Mouse (Mus musculus) neural tube, embryonic 15.5 days (tissue): ENCODE measurements at regions not wholly inside any gene's neighbourhood (a gene's known extent, or its start where the extent isn't known, plus 50 kb on each side); places are given as distances from the start of the nearest gene placed in this dataset.

ENCODE experiments used
- ATAC-seq: fragments of 200-750 bp; cut with Nextera tagmentation; 2 replicates; pipeline ENCODE4 v1.8.0; 2017; ENCODE audit warnings: mild to moderate bottlenecking, moderate TSS enrichment, moderate library complexity; ENCODE audit not compliant: low FRiP score
- H3K27ac ChIP-seq: fragments of 300-500 bp; sonication (generic); replicated peaks from 2 replicates; pipeline ENCODE4 v1.5.1; 2015; ENCODE audit warnings: mild to moderate bottlenecking, inconsistent platforms
- H3K27me3 ChIP-seq: fragments of 300-500 bp; sonication (generic); replicated peaks from 2 replicates; pipeline ENCODE4 v1.6.1; 2015; ENCODE audit warnings: inconsistent platforms
- H3K36me3 ChIP-seq: fragments of 300-500 bp; sonication (generic); 2 replicates; pipeline ENCODE4 v1.6.1; 2015; ENCODE audit warnings: inconsistent platforms
- H3K4me1 ChIP-seq: fragments of 300-500 bp; sonication (generic); 2 replicates; pipeline ENCODE4 v1.6.1; 2015; ENCODE audit warnings: inconsistent platforms
- H3K4me2 ChIP-seq: fragments of 300-500 bp; sonication (generic); 2 replicates; pipeline ENCODE4 v1.6.1; 2015; ENCODE audit warnings: inconsistent platforms, mild to moderate bottlenecking, moderate library complexity
- H3K4me3 ChIP-seq: fragments of 300-500 bp; sonication (generic); replicated peaks from 2 replicates; pipeline ENCODE4 v1.5.1; 2015; ENCODE audit warnings: mild to moderate bottlenecking, inconsistent platforms
- H3K9ac ChIP-seq: fragments of 300-500 bp; sonication (generic); replicated peaks from 2 replicates; pipeline ENCODE4 v1.6.1; 2015; ENCODE audit warnings: mild to moderate bottlenecking, inconsistent platforms
- H3K9me3 ChIP-seq: fragments of 300-500 bp; sonication (generic); replicated peaks from 2 replicates; pipeline ENCODE4 v1.6.1; 2016; ENCODE audit warnings: inconsistent platforms
- WGBS: fragments of 180-500 bp; shearing (Covaris S2); methylation state at CpG from one replicate; pipeline ENCODE4 v1.1.7; 2015; ENCODE audit warnings: mixed read lengths; 5-methylcytosine and 5-hydroxymethylcytosine counted together

DNA sequence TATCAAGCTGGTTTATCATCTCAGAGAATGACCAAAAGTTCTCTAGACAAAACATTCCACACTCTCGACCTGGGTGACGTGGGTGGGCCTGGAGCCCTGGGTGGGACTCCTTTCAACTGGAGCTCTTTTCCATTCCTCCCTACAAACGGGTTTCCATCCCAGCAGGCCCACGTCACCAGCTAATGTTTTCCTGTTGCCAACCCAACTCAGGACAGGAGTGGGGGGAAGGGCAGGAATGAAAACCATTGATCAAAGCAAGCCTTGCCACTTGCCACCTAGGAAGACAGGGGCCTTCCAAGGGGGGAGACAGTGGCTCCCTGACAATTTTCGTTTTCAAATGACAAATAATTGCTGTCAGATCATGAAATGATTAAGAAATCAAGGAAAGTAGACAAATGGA lies 224.8 kb downstream of the Rplp1 start:
- WGBS = 42% methylated on average over 5 of the region's 5 CpGs
- Histone ChIP-seq H3K9me3 (no peaks in the 10 kb centered on the region), H3K36me3 (no peaks in the 10 kb centered on the region), H3K4me3 (no peak overlapping the region), H3K27me3 (peaks cover 17% of the 10 kb centered on the region), H3K9ac (no peak overlapping the region), H3K4me1 (no peaks in the 10 kb centered on the region), H3K4me2 (no peak overlapping the region), H3K27ac (no peak overlapping the region)
- ATAC-seq = no peak

DNA sequence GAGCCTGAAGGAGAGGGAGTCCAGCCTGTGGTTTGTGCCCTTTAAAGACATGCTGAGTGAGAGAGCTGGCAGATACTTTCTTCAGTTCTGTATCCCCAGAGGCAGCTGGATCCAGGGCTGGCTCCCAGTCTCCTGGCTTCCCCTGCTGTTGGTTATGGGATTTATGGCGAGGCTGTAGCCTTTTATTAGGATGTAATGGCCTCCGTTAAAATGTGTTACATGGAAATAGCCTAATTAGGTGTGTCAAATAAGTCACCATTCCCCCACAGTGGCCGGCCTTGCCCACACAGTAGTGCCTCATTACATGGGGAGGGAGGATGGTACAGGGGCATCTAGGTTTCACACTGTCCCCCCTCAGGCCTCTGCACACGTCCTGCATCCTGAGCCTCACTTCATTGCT lies 230.8 kb downstream of the Rplp1 start:
- Histone ChIP-seq H3K36me3 (no peaks in the 10 kb centered on the region), H3K27ac (no peak overlapping the region)
- 8% methylated on average over 4 of the region's 4 CpGs for WGBS

DNA sequence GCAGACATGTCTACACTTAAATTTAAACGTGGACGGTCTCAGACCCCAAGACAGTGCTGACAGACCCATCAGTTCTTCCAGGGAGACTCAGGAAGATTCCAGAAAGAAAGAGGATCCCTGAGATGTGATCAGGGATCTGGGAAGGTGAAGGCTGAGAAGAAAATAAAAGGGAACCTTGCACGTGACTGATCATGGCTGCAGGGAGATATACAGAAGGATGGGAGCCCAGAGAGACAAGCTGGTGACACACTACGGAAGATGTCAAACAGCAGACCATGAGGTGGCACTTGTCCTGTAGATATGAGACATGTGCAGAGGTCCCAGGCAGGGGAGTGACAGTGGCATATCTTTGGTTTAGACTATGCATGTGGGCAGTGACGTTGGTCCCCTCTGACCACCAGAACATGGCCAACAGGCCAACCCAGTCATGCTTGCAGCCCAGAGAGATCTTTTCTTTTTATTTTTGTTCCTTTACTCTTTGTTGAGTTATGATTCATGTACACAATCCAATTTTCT lies 231.5 kb downstream of the Rplp1 start:
- Histone ChIP-seq H3K4me2 (no peak overlapping the region), H3K27ac (no peak overlapping the region), H3K9me3 (no peaks in the 10 kb centered on the region), H3K4me3 (no peak overlapping the region), H3K27me3 (peaks cover 19% of the 10 kb centered on the region), H3K9ac (no peak overlapping the region), H3K36me3 (no peaks in the 10 kb centered on the region), H3K4me1 (peaks cover 12% of the 10 kb centered on the region)
- 86% methylated on average over 5 of the region's 5 CpGs for WGBS
- no peak for ATAC-seq

More for the DNA sequence above, 230.8 kb downstream of the Rplp1 start:
- H3K4me3 ChIP-seq = no peak overlapping the region
- peaks cover 17% of the 10 kb centered on the region for H3K27me3 ChIP-seq
- H3K9me3 ChIP-seq = no peaks in the 10 kb centered on the region
- ATAC-seq = no peak
- no peak overlapping the region for H3K9ac ChIP-seq
- H3K4me1 ChIP-seq = peaks cover 12% of the 10 kb centered on the region
- no peak overlapping the region for H3K4me2 ChIP-seq

DNA sequence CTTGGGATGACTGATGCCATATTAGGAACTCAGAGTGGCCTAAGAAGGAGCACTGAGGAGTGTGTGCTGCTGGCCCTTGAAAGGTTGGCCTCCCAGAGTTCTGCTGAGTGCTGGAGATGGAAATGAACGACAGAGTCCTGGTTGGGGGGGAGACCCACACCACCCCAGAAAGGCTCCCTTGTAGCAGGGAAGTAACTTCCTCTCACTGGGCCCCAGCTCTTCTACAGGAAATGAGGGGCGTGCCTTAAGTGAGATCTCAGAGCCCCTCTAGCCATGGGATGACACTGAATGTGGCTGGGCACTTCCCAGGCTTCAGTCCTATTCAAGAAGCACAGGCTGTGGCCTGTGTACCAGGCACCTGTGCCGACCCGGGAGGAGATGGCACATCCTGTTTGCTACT lies 232.0 kb downstream of the Rplp1 start:
- WGBS = 70% methylated on average over 4 of the region's 4 CpGs

DNA sequence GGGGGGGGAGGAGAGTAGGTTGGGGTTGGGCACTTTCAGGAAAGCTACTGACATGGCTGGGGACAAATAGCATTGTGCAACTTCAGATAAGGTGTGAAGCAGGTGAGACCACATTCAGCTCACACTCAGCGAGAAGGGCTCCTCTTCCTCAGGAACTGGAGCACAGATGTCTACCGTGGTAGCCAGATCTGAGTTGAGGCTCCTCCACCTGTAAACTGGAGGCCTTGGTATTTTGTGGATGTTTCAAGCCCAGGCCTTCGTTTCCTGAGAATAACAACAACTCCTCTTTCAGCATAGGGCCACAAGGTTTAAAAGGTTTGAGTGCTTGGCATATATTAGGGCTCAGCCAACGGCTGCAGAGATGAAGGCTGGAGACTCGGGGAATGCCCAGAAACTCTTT lies 232.9 kb downstream of the Rplp1 start:
- no peak overlapping the region for H3K9ac ChIP-seq
- no peak for ATAC-seq
- H3K36me3 ChIP-seq = no peaks in the 10 kb centered on the region
- no peak overlapping the region for H3K4me2 ChIP-seq
- peaks cover 12% of the 10 kb centered on the region for H3K4me1 ChIP-seq
- no peak overlapping the region for H3K4me3 ChIP-seq
- H3K9me3 ChIP-seq = no peaks in the 10 kb centered on the region
- H3K27ac ChIP-seq = no peak overlapping the region
- 68% methylated on average over 5 of the region's 5 CpGs for WGBS
- peaks cover 14% of the 10 kb centered on the region for H3K27me3 ChIP-seq

More for the DNA sequence above, 232.0 kb downstream of the Rplp1 start:
- H3K4me2 ChIP-seq = no peak overlapping the region
- peaks cover 12% of the 10 kb centered on the region for H3K4me1 ChIP-seq
- H3K36me3 ChIP-seq = no peaks in the 10 kb centered on the region
- no peaks in the 10 kb centered on the region for H3K9me3 ChIP-seq
- H3K27ac ChIP-seq = no peak overlapping the region
- peaks cover 19% of the 10 kb centered on the region for H3K27me3 ChIP-seq
- H3K4me3 ChIP-seq = no peak overlapping the region
- no peak for ATAC-seq
- no peak overlapping the region for H3K9ac ChIP-seq

DNA sequence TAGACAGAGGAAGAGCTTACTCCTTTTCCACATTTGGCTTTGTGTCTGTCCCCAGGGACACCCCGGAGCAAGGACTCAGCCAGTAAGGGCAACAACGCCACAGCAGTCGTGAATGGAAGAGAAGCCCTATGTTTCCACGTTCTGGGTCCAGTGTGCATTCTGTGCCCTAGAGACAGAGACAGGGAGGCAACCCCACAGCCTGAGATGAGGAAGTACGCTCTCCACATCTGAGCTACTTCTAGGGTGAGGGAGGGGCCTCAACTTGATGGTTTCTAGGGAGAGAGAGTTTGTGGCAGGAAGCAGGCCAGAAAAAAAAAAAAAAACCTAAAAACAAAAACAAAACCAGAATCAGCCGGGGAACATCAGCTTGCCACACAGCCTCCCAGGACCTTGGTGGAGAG lies 233.4 kb downstream of the Rplp1 start:
- peaks cover 13% of the 10 kb centered on the region for H3K27me3 ChIP-seq
- no peak for ATAC-seq
- no peak overlapping the region for H3K4me2 ChIP-seq
- no peaks in the 10 kb centered on the region for H3K9me3 ChIP-seq
- H3K27ac ChIP-seq = no peak overlapping the region
- no peaks in the 10 kb centered on the region for H3K36me3 ChIP-seq
- 43% methylated on average over 6 of the region's 6 CpGs for WGBS
- H3K9ac ChIP-seq = no peak overlapping the region
- H3K4me3 ChIP-seq = no peak overlapping the region
- peaks cover 12% of the 10 kb centered on the region for H3K4me1 ChIP-seq

DNA sequence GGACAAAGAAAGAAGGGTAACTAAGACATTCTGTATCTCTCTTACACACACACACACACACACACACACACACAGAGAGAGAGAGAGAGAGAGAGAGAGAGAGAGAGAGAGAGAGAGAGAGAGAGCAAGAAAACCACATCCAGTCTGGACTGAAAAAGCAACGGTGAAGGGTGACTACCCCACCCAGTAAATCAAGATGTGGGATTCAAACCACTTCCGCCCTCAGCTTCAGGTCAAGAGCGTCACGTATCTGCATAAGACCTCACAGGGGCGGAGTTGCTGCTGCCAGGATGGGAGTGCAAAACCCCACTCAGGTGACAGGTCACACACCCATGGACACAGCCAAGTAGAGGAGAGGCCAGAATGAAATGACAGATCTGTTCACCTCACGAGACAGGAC lies 234.7 kb downstream of the Rplp1 start:
- no peak overlapping the region for H3K4me2 ChIP-seq
- ATAC-seq = no peak
- no peaks in the 10 kb centered on the region for H3K36me3 ChIP-seq
- no peak overlapping the region for H3K4me3 ChIP-seq
- H3K27ac ChIP-seq = no peak overlapping the region
- no peak overlapping the region for H3K9ac ChIP-seq
- 92% methylated on average over 6 of the region's 6 CpGs for WGBS
- peaks cover 12% of the 10 kb centered on the region for H3K4me1 ChIP-seq
- H3K9me3 ChIP-seq = no peaks in the 10 kb centered on the region
- H3K27me3 ChIP-seq = peaks cover 13% of the 10 kb centered on the region

DNA sequence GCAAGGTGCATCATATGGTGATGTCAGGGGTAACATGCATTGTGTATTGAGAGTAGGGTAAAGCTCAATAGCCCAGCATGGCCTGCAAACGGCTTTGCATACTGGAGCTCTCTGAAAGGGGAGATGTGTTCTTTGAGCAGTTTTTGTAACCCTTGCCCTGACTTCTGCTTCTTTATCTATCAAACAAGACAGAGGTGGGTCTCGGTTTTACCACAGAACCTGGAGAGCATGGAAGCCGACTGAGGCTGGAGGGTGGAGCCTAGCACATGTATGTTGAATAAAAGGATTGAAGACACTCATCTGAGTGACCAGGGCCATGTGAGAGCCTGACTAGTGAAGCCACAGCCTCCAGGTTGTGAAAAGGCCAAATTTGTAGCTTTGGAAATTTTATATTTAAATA lies 236.7 kb downstream of the Rplp1 start:
- H3K27ac ChIP-seq = no peak overlapping the region
- no peak for ATAC-seq
- no peak overlapping the region for H3K4me2 ChIP-seq
- no peak overlapping the region for H3K9ac ChIP-seq
- H3K4me1 ChIP-seq = peaks cover 7% of the 10 kb centered on the region
- no peaks in the 10 kb centered on the region for H3K36me3 ChIP-seq
- no peaks in the 10 kb centered on the region for H3K9me3 ChIP-seq
- H3K4me3 ChIP-seq = no peak overlapping the region
- peaks cover 9% of the 10 kb centered on the region for H3K27me3 ChIP-seq
- WGBS = 80% methylated on average over 3 of the region's 3 CpGs

DNA sequence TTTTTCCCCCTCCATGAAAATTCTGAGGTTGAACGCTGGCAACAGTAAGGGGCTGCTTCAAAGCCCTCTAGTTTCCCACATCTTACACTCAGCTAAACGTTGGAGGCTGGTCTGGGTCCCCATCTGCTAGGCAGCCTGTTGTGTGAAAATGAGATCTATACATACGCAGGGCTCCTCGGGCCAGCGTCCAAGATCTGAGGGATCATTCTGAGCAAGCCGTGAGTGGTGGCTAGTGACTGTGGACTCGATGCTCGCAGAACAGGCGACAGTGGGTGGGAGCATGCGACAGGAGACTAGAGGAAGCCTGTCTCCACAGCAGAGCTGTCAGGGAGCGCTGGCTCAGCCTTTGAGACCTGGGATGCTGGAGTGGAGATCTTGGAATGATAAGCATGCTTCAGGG lies 237.3 kb downstream of the Rplp1 start:
- no peak overlapping the region for H3K27ac ChIP-seq
- WGBS = 74% methylated on average over 11 of the region's 11 CpGs
- no peak overlapping the region for H3K9ac ChIP-seq
- H3K36me3 ChIP-seq = no peaks in the 10 kb centered on the region
- H3K4me1 ChIP-seq = peaks cover 7% of the 10 kb centered on the region
- no peak overlapping the region for H3K4me3 ChIP-seq
- H3K9me3 ChIP-seq = no peaks in the 10 kb centered on the region
- no peak overlapping the region for H3K4me2 ChIP-seq
- ATAC-seq = no peak
- peaks cover 3% of the 10 kb centered on the region for H3K27me3 ChIP-seq

DNA sequence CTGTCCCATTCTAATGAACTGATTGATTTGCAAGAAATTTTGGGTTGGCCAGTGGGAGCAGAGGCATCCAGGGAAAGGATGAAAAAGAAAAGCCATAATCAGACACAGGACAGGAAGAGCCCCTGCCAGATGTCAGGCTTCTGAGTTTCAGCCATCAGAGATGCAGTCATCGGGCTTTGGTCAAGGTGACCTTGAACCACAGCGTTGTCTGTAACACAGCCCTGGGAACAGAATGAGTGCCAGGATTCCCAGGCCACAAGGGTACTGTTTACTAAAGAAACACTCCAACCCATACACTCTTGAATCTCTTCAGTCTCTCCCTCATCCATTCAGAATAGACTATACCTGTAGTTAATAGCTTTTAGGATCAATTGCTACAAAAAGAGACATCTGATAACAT lies 239.0 kb downstream of the Rplp1 start:
- no peak overlapping the region for H3K4me2 ChIP-seq
- no peak overlapping the region for H3K4me3 ChIP-seq
- H3K27ac ChIP-seq = no peak overlapping the region
- H3K9me3 ChIP-seq = no peaks in the 10 kb centered on the region
- no peak for ATAC-seq
- H3K27me3 ChIP-seq = peaks cover 2% of the 10 kb centered on the region
- WGBS = 81% methylated on average over 2 of the region's 2 CpGs
- H3K4me1 ChIP-seq = 0 out of 2 replicates have a peak, but pooled peaks cover under 1% of the 10 kb centered on the region
- no peak overlapping the region for H3K9ac ChIP-seq
- no peaks in the 10 kb centered on the region for H3K36me3 ChIP-seq

DNA sequence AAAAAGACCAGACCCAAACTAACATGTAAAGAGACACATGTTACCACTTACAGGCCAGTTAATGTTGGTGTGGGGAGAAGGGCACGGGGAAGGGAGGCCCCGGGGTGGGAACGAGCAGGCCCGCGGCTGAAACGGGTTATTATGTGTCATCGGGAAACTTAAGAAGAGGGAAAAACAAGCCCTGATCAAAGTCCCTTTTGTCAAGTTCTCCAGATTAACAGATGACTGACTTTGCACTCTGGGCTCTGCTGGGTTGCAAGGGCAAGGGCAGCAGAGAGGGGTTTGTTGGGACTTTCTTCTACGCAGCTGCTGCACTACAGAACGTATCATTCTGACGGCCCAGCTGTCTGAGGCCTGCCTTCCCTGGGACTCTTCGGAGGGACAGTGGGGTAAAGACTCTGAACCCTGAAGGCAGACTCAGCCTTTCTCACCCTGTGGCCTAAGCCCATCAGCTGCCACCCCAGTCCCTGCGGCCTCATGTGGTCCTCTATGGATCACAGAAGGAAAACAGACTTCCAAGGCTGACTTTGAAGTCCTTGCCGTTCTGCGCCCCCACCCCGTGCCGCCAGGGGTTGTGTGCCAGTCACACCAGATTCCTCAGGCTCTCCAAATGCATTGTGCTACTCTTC lies 240.7 kb downstream of the Rplp1 start:
- Histone ChIP-seq H3K27me3 (peaks cover 2% of the 10 kb centered on the region; the same call in 1 of the 2 replicates), H3K27ac (no peak overlapping the region), H3K9ac (no peak overlapping the region), H3K36me3 (no peaks in the 10 kb centered on the region), H3K4me3 (no peak overlapping the region), H3K4me2 (no peak overlapping the region), H3K4me1 (no peaks in the 10 kb centered on the region), H3K9me3 (no peaks in the 10 kb centered on the region)
- WGBS = 61% methylated on average over 16 of the region's 16 CpGs
- no peak for ATAC-seq

DNA sequence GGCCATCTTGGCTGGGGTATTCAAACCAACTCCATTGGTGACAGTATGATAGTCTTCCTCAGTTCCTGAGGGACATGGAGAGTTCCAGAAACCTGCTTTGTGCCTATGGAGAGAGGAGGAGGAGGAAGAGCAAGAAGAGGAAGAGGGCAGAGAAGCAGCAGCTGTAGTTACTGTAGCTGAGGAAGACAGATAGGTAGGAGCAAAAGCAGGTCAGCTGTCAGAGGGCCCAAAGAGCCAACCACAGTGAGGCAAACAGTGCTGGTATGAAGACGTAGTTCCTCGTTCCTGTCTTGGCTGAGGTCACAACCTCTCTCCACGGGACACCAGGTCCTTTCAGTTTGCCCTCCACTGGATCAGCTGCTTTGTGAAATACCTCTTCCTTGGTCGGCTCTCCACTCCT lies 243.4 kb downstream of the Rplp1 start:
- Histone ChIP-seq H3K9me3 (no peaks in the 10 kb centered on the region), H3K36me3 (no peaks in the 10 kb centered on the region), H3K4me2 (no peak overlapping the region), H3K9ac (no peak overlapping the region), H3K27ac (no peak overlapping the region), H3K27me3 (peaks cover 4% of the 10 kb centered on the region; the same call in 1 of the 2 replicates), H3K4me1 (no peaks in the 10 kb centered on the region), H3K4me3 (no peak overlapping the region)
- no peak for ATAC-seq
- WGBS = 86% methylated on average over 4 of the region's 4 CpGs
